Mouse (Mus musculus) limb, embryonic 13.5 days (tissue): ENCODE measurements at regions not wholly inside any gene's neighbourhood (a gene's known extent, or its start where the extent isn't known, plus 50 kb on each side); places are given as distances from the start of the nearest gene placed in this dataset.

ENCODE experiments used
- ATAC-seq: fragments of 200-750 bp; cut with Nextera tagmentation; 2 replicates; pipeline ENCODE4 v1.8.0; 2017; ENCODE audit warnings: low read depth, moderate number of reproducible peaks, moderate TSS enrichment; ENCODE audit not compliant: low FRiP score
- H3K27ac ChIP-seq: fragments of 300-500 bp; sonication (generic); 2 replicates; pipeline ENCODE4 v1.5.1; 2015; ENCODE audit warnings: inconsistent platforms, mild to moderate bottlenecking, moderate library complexity
- H3K27me3 ChIP-seq: fragments of 300-500 bp; sonication (generic); 2 replicates; pipeline ENCODE4 v1.6.1; 2015; ENCODE audit warnings: mild to moderate bottlenecking, inconsistent platforms
- H3K36me3 ChIP-seq: fragments of 300-500 bp; sonication (generic); 2 replicates; pipeline ENCODE4 v1.6.1; 2015; ENCODE audit warnings: inconsistent platforms, mild to moderate bottlenecking, moderate library complexity
- H3K4me1 ChIP-seq: fragments of 300-500 bp; sonication (generic); 2 replicates; pipeline ENCODE4 v1.6.1; 2015; ENCODE audit warnings: inconsistent platforms
- H3K4me2 ChIP-seq: fragments of 300-500 bp; sonication (generic); replicated peaks from 2 replicates; pipeline ENCODE4 v1.6.1; 2015; ENCODE audit warnings: inconsistent platforms, mild to moderate bottlenecking, moderate library complexity
- H3K4me3 ChIP-seq: fragments of 300-500 bp; sonication (generic); 2 replicates; pipeline ENCODE4 v1.5.1; 2015; ENCODE audit warnings: moderate library complexity, mild to moderate bottlenecking, inconsistent platforms
- H3K9ac ChIP-seq: fragments of 300-500 bp; sonication (generic); 2 replicates; pipeline ENCODE4 v1.6.1; 2015; ENCODE audit warnings: mild to moderate bottlenecking, inconsistent platforms
- H3K9me3 ChIP-seq: fragments of 300-500 bp; sonication (generic); 2 replicates; pipeline ENCODE4 v1.6.1; 2016; ENCODE audit warnings: inconsistent platforms
- WGBS: fragments of 180-500 bp; shearing (Covaris S2); methylation state at CpG from one replicate; pipeline ENCODE4 v1.1.7; 2015; 5-methylcytosine and 5-hydroxymethylcytosine counted together

- Histone ChIP-seq H3K9ac (no peak overlapping the region), H3K4me2 (no peak overlapping the region), H3K9me3 (no peaks in the 10 kb centered on the region), H3K27me3 (peaks cover 20% of the 10 kb centered on the region; the same call in 1 of the 2 replicates), H3K4me1 (no peaks in the 10 kb centered on the region), H3K27ac (no peak overlapping the region), H3K36me3 (no peaks in the 10 kb centered on the region), H3K4me3 (no peak overlapping the region)
- 88% methylated on average over 3 of the region's 3 CpGs for WGBS
- ATAC-seq = no peak
Measured at GRCm38 (mm10) chr9:61176856-61177255, 195.3 kb upstream of the Tle3 start.

DNA sequence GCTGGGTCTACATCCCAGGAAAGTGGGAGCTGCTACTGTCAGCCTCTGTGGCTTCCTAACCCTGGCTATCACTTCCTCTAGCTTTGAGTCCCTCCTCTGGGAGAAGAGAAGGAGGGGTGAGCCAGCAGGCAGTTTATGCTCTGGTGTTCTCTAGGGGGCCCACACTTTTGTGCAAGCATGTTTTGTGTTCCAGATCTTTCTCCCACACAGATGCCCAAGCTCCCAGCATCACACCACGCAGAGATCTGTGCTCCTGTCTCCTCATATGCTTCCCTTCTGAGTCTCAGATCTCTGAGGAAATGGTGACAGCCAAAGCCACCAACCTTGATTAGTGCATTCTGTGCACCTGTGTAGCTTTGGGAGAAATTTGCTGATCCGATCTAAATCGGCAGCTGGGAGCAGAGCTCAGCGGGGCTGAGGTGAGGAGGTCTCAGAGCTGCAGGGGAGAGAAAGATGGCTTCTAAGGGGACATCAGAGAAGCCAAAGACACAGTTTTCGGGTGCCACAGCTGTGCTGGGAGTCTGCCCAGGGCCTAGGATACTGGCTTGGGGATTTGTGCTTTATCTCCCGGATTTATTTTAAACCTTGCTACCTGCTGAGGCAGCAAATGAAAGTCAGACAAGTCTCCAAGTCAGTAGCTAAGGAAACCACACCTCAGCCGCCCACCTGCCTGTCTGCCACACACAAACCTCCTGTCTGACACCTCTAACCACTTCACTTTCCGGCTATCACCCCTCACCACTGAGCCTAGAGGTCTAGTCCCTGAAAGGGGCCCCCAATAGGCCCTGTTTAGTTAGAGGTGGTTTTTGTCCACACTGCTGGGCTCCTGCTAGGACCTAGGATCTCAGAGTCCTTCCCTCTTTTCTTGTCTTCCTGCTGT is 185.4 kb upstream of the Tle3 start:
- Histone ChIP-seq H3K4me2 (no peak overlapping the region), H3K4me3 (no peak overlapping the region), H3K4me1 (no peaks in the 10 kb centered on the region), H3K27ac (no peak overlapping the region), H3K9me3 (peaks cover 9% of the 10 kb centered on the region; the same call in 1 of the 2 replicates), H3K36me3 (no peaks in the 10 kb centered on the region), H3K9ac (no peak overlapping the region), H3K27me3 (no peaks in the 10 kb centered on the region)
- ATAC-seq = no peak
- 55% methylated on average over 8 of the region's 8 CpGs for WGBS

DNA sequence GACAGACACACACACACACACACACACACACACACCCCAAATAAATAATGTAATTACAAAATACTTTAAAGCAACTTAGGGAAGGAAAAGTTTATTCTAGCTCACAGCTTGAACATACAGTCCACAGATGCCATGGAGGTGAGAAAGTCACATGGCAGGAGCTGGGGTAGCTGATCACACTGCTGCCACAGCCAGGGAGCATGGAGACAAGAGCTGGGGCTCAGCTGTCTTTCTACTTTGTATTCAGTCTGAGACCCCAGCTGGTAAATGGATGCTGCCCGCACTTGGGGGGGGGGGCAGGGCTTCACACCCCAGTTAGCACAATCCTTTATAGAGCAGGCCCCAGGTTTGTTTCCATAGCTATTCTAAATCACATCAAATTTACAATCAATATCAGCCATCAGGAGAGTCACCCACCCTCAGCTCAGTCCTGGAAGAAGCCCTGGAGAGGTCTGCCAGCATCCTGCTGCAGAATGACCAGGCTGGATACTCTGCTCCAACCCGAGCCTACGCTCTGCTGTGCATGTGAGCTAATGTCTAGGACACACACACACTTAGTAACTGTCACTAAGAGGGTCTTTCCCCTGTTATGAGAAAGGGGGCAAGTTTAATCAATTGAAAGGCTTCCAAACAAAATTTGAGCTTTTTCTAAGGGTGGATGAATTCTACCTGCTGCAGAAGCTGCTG is 184.3 kb upstream of the Tle3 start:
- H3K4me2 ChIP-seq = no peak overlapping the region
- no peaks in the 10 kb centered on the region for H3K27me3 ChIP-seq
- H3K4me3 ChIP-seq = no peak overlapping the region
- no peak overlapping the region for H3K9ac ChIP-seq
- 71% methylated on average over 3 of the region's 3 CpGs for WGBS
- peaks cover 9% of the 10 kb centered on the region; the same call in 1 of the 2 replicates for H3K9me3 ChIP-seq
- H3K4me1 ChIP-seq = no peaks in the 10 kb centered on the region
- H3K36me3 ChIP-seq = no peaks in the 10 kb centered on the region
- no peak overlapping the region for H3K27ac ChIP-seq
- ATAC-seq = no peak

DNA sequence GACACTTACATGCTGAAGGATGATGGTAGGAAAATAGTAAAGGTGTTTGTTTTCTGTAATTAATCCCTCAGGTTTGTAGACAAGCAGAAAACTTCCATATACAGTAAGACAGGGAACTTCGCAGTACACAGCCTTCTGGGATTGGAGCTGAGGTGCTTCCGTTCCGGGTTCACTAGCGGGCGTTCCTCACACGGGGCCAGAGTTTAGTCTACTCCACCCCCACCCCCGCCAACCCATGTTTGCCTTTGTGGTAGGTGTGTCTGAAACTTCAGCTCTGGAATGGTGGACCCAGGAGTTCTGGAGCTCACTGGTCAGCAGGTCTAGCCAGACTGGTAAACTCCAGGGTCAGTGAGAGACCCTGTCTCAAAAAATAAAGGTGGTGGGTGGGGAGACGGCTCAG is 182.9 kb upstream of the Tle3 start:
- no peaks in the 10 kb centered on the region for H3K4me1 ChIP-seq
- no peak for ATAC-seq
- H3K9me3 ChIP-seq = peaks cover 9% of the 10 kb centered on the region; the same call in 1 of the 2 replicates
- no peak overlapping the region for H3K27ac ChIP-seq
- H3K36me3 ChIP-seq = no peaks in the 10 kb centered on the region
- 87% methylated on average over 8 of the region's 8 CpGs for WGBS
- no peak overlapping the region for H3K4me2 ChIP-seq
- no peak overlapping the region for H3K9ac ChIP-seq
- H3K4me3 ChIP-seq = no peak overlapping the region
- no peaks in the 10 kb centered on the region for H3K27me3 ChIP-seq

GRCm38 (mm10) chr9:61199077-61199753 is 173.0 kb upstream of the Tle3 start:
- no peak overlapping the region for H3K9ac ChIP-seq
- H3K27ac ChIP-seq = no peak overlapping the region
- peaks cover 9% of the 10 kb centered on the region for H3K27me3 ChIP-seq
- 30% methylated on average over 4 of the region's 4 CpGs for WGBS
- H3K4me2 ChIP-seq = no peak overlapping the region
- no peaks in the 10 kb centered on the region for H3K9me3 ChIP-seq
- no peak for ATAC-seq
- H3K36me3 ChIP-seq = no peaks in the 10 kb centered on the region
- no peak overlapping the region for H3K4me3 ChIP-seq
- peaks cover 18% of the 10 kb centered on the region for H3K4me1 ChIP-seq

DNA sequence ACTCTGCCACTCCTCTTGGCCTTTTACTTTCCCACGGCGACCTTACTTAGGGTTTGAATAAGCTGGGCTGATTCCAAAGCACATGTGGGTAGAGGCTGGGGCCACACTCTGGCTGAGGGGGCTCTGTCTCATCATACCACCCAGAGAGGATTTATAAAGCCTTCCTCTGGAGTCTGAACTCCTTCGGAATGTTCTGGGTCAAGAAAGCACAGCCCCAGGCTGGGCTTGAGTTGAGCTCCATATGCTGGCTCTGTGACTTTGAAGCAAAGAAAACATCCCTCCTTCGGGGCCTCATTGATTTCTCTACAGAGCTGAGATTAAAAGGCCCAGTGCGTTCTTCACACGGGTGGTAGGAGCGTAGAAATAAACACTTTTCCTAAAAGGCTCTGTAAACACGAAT is 172.3 kb upstream of the Tle3 start:
- WGBS = 15% methylated on average over 8 of the region's 8 CpGs
- Histone ChIP-seq H3K27me3 (peaks cover 13% of the 10 kb centered on the region), H3K4me3 (no peak overlapping the region), H3K4me1 (peaks cover 18% of the 10 kb centered on the region), H3K4me2 (no peak overlapping the region), H3K27ac (0 out of 2 replicates have a peak overlapping the region, but pooled peaks have one; percentile 15), H3K9ac (no peak overlapping the region), H3K36me3 (no peaks in the 10 kb centered on the region), H3K9me3 (no peaks in the 10 kb centered on the region)
- no peak for ATAC-seq

GRCm38 (mm10) chr9:61200295-61200955 is 171.7 kb upstream of the Tle3 start:
- Histone ChIP-seq H3K4me1 (peaks cover 18% of the 10 kb centered on the region), H3K27ac (peak overlapping the region; percentile 15; the same call in 1 of the 2 replicates), H3K36me3 (no peaks in the 10 kb centered on the region), H3K9me3 (no peaks in the 10 kb centered on the region), H3K4me2 (no peak overlapping the region), H3K4me3 (no peak overlapping the region), H3K9ac (no peak overlapping the region), H3K27me3 (peaks cover 13% of the 10 kb centered on the region)
- no peak for ATAC-seq
- WGBS = 9% methylated on average over 5 of the region's 5 CpGs

GRCm38 (mm10) chr9:61205049-61205448 is 167.1 kb upstream of the Tle3 start:
- H3K27ac ChIP-seq = no peak overlapping the region
- peaks cover 15% of the 10 kb centered on the region for H3K4me1 ChIP-seq
- H3K27me3 ChIP-seq = peaks cover 16% of the 10 kb centered on the region
- WGBS = 66% methylated on average over 8 of the region's 8 CpGs
- H3K9ac ChIP-seq = no peak overlapping the region
- no peak; the same call in 1 of the 2 replicates for ATAC-seq
- no peaks in the 10 kb centered on the region for H3K9me3 ChIP-seq
- H3K4me2 ChIP-seq = no peak overlapping the region
- H3K4me3 ChIP-seq = no peak overlapping the region
- no peaks in the 10 kb centered on the region for H3K36me3 ChIP-seq

DNA sequence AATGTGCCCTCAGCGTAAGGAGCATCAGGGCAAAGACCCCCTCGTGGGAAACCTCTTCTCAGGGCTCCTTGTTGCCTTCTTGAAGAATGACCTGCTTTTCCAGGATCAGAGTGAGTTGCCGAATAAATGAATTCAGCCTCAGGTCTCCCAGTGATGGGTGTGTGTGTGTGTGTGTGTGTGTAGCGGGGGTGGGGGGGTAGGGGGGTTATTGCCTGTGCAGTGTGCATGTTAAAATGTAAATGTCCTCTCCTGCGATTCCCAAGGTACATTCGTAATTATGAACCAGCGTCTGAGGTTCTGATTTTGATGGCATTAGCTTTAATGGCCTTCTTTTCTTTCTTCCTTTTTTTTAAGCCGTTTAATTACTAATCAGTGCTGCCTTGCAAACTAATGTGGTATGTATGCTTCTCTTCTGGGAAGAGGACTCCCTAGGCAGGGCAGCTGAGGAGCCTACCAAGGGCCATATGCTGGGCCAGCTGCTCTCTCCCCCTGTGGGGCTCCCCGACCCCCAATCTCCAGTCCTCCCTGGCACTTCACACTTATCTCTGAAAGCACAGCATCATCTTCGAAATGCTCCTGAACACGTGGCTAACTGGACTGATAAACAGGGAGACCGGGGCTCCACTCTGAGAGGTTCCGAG is 165.3 kb upstream of the Tle3 start:
- H3K27me3 ChIP-seq = peaks cover 16% of the 10 kb centered on the region
- no peak for ATAC-seq
- H3K9ac ChIP-seq = no peak overlapping the region
- no peak overlapping the region for H3K4me2 ChIP-seq
- no peaks in the 10 kb centered on the region for H3K36me3 ChIP-seq
- no peaks in the 10 kb centered on the region for H3K9me3 ChIP-seq
- H3K27ac ChIP-seq = no peak overlapping the region
- WGBS = 55% methylated on average over 13 of the region's 13 CpGs
- no peak overlapping the region for H3K4me3 ChIP-seq
- H3K4me1 ChIP-seq = 0 out of 2 replicates have a peak, but pooled peaks cover 7% of the 10 kb centered on the region

- H3K9me3 ChIP-seq = no peaks in the 10 kb centered on the region
- H3K4me1 ChIP-seq = 0 out of 2 replicates have a peak, but pooled peaks cover 7% of the 10 kb centered on the region
- no peaks in the 10 kb centered on the region for H3K36me3 ChIP-seq
- ATAC-seq = no peak
- H3K27me3 ChIP-seq = peaks cover 16% of the 10 kb centered on the region
- no peak overlapping the region for H3K4me3 ChIP-seq
- 75% methylated on average over 13 of the region's 13 CpGs for WGBS
- no peak overlapping the region for H3K4me2 ChIP-seq
- no peak overlapping the region for H3K9ac ChIP-seq
- no peak overlapping the region for H3K27ac ChIP-seq
Measured at GRCm38 (mm10) chr9:61207423-61208150, 164.6 kb upstream of the Tle3 start.

- ATAC-seq = no peak
- H3K27me3 ChIP-seq = peaks cover 9% of the 10 kb centered on the region; the same call in 1 of the 2 replicates
- 52% methylated on average over 4 of the region's 4 CpGs for WGBS
Measured at GRCm38 (mm10) chr9:61211627-61212026, 160.5 kb upstream of the Tle3 start.

More at GRCm38 (mm10) chr9:61211627-61212026, 160.5 kb upstream of the Tle3 start:
- no peaks in the 10 kb centered on the region for H3K36me3 ChIP-seq
- H3K9me3 ChIP-seq = no peaks in the 10 kb centered on the region
- H3K4me3 ChIP-seq = no peak overlapping the region
- no peak overlapping the region for H3K9ac ChIP-seq
- H3K4me2 ChIP-seq = no peak overlapping the region
- no peak overlapping the region for H3K27ac ChIP-seq
- peaks cover 32% of the 10 kb centered on the region for H3K4me1 ChIP-seq
